Mouse (Mus musculus) hindbrain, embryonic 11.5 days (tissue): ENCODE data around the gene Trpm3. TPM values are rescaled to one million over a fixed set of nuclear protein-coding genes. Genes with fewer than 3 reads are reported as not detected.

Experiments
- ATAC-seq: fragments of 200-750 bp; cut with Nextera tagmentation; 2 replicates; pipeline ENCODE4 v1.8.0; 2017; ENCODE audit warnings: mild to moderate bottlenecking, moderate TSS enrichment, moderate library complexity; ENCODE audit not compliant: low FRiP score
- DNase-seq: peaks from one replicate; pipeline ENCODE4 v3.0.0-alpha.2; 2015; ENCODE audit warnings: low spot score
- H3K27ac ChIP-seq: fragments of 300-500 bp; sonication (generic); 2 replicates; pipeline ENCODE4 v1.5.1; 2014; ENCODE audit warnings: mild to moderate bottlenecking, low read depth, low read length
- H3K27me3 ChIP-seq: fragments of 300-500 bp; sonication (generic); 2 replicates; pipeline ENCODE4 v1.6.1; 2014; ENCODE audit warnings: mild to moderate bottlenecking, low read length, moderate library complexity, mixed read lengths; ENCODE audit not compliant: control insufficient read depth, insufficient read depth
- H3K36me3 ChIP-seq: fragments of 300-500 bp; sonication (generic); 2 replicates; pipeline ENCODE4 v1.6.1; 2014; ENCODE audit warnings: mild to moderate bottlenecking, low read length, moderate library complexity, mixed read lengths; ENCODE audit not compliant: control insufficient read depth, insufficient read depth
- H3K4me1 ChIP-seq: fragments of 300-500 bp; sonication (generic); replicated peaks from 2 replicates; pipeline ENCODE4 v1.6.1; 2014; ENCODE audit warnings: low read length, mixed read lengths; ENCODE audit not compliant: control insufficient read depth, insufficient read depth
- H3K4me2 ChIP-seq: fragments of 300-500 bp; sonication (generic); replicated peaks from 2 replicates; pipeline ENCODE4 v1.6.1; 2014; ENCODE audit warnings: mild to moderate bottlenecking, low read depth, low read length
- H3K4me3 ChIP-seq: fragments of 300-500 bp; sonication (generic); 2 replicates; pipeline ENCODE4 v1.5.1; 2014; ENCODE audit warnings: low read depth, low read length
- H3K9ac ChIP-seq: fragments of 300-500 bp; sonication (generic); 2 replicates; pipeline ENCODE4 v1.6.1; 2014; ENCODE audit warnings: low read depth, low read length
- H3K9me3 ChIP-seq: fragments of 300-500 bp; sonication (generic); 2 replicates; pipeline ENCODE4 v1.6.1; 2016; ENCODE audit warnings: low read length; ENCODE audit not compliant: control insufficient read depth
- WGBS: fragments of 180-500 bp; shearing (Covaris S2); extraction: QIAGEN DNeasy Blood & Tissue Kit; methylation state at CpG from one replicate; pipeline ENCODE4 v1.1.7; 2014; 5-methylcytosine and 5-hydroxymethylcytosine counted together
- polyA plus RNA-seq: library from polyadenylated mRNA; unstranded; fragments of >200 nt; fragmentation: Nextera tagmentation; extraction: Ambion mirVana; gene quantifications from 2 replicates; pipeline ENCODE4 v1.2.1, GENCODE M21; 2014

Trpm3 gene
- polyA plus RNA-seq, 1 experiment from 2014 or later = 16.6 TPM

GRCm38 (mm10) chr19:22572396-22572795 is 433.6 kb downstream of the Trpm3 start:
- Histone ChIP-seq H3K4me3 (no peak overlapping the region), H3K4me1 (no peaks in the 10 kb centered on the region), H3K9me3 (no peaks in the 10 kb centered on the region), H3K27me3 (no peaks in the 10 kb centered on the region), H3K27ac (no peak overlapping the region), H3K4me2 (no peak overlapping the region), H3K9ac (no peak overlapping the region), H3K36me3 (no peaks in the 10 kb centered on the region)
- ATAC-seq (no peak), DNase-seq (no peak)
- WGBS = 69% methylated on average over 11 of the region's 11 CpGs

DNA sequence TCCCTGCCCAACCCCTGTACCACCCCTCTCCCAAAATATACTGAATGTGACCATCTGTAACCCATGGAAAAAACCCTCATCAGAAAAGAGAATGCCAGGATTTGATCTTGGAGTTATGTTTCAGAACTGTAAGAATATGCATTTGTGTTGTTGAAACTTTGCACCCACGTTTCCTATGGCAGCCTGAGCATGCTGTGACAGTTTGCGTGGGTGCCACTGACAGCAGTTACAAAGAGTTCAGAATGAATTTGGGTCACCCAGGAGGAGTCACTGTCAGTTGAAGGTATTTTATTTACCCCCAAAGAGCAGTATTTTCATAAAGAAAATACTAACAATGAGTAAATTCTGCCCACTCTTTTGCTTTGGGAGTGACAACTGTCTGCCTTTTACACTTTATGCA is 434.0 kb downstream of the Trpm3 start:
- H3K9me3 ChIP-seq = no peaks in the 10 kb centered on the region
- no peaks in the 10 kb centered on the region for H3K4me1 ChIP-seq
- H3K27ac ChIP-seq = no peak overlapping the region
- no peak overlapping the region for H3K4me2 ChIP-seq
- no peak overlapping the region for H3K9ac ChIP-seq
- no peak overlapping the region for H3K4me3 ChIP-seq
- 80% methylated on average over 2 of the region's 2 CpGs for WGBS
- no peaks in the 10 kb centered on the region for H3K27me3 ChIP-seq
- no peak for ATAC-seq
- DNase-seq = no peak
- no peaks in the 10 kb centered on the region for H3K36me3 ChIP-seq

- H3K36me3 ChIP-seq = no peaks in the 10 kb centered on the region
- DNase-seq (no peak), ATAC-seq (no peak)
- H3K27ac ChIP-seq = no peak overlapping the region
- no peak overlapping the region for H3K4me3 ChIP-seq
- H3K4me2 ChIP-seq = no peak overlapping the region
- no peaks in the 10 kb centered on the region for H3K4me1 ChIP-seq
- H3K9ac ChIP-seq = no peak overlapping the region
- WGBS = 85% methylated on average over 4 of the region's 4 CpGs
- no peaks in the 10 kb centered on the region for H3K9me3 ChIP-seq
- no peaks in the 10 kb centered on the region for H3K27me3 ChIP-seq
Observed at GRCm38 (mm10) chr19:22582120-22582745, 443.4 kb downstream of the Trpm3 start.

GRCm38 (mm10) chr19:22594492-22594891 is 455.6 kb downstream of the Trpm3 start:
- H3K27me3 ChIP-seq = no peaks in the 10 kb centered on the region
- no peak for ATAC-seq
- 91% methylated on average over 3 of the region's 3 CpGs for WGBS

DNA sequence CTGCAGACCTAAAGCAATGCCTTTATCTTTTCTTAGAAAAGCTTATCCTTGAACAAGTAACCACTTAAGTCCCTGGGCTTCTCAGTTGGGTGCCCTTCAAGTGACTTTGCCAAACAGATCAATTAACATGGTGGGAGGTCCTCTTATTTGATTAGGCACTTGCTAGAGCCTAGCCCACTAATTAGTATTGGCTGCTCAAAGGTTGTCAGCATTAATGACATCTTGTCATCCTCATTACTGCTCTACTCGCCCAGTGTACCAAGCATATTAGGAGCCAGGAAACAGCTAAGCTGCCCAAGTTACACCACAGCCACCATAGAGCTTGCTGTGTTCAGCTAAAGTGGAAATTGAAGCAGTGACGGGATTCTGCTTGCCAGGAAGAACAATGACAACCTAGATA is 456.4 kb downstream of the Trpm3 start:
- no peaks in the 10 kb centered on the region for H3K36me3 ChIP-seq
- ATAC-seq = no peak
- no peak overlapping the region for H3K4me3 ChIP-seq
- no peak overlapping the region for H3K9ac ChIP-seq
- no peaks in the 10 kb centered on the region for H3K4me1 ChIP-seq
- no peak for DNase-seq
- no peaks in the 10 kb centered on the region for H3K9me3 ChIP-seq
- H3K27me3 ChIP-seq = no peaks in the 10 kb centered on the region
- H3K27ac ChIP-seq = no peak overlapping the region
- WGBS = 69% methylated on average over 2 of the region's 2 CpGs
- no peak overlapping the region for H3K4me2 ChIP-seq

More at GRCm38 (mm10) chr19:22594492-22594891, 455.6 kb downstream of the Trpm3 start:
- DNase-seq = no peak
- H3K27ac ChIP-seq = no peak overlapping the region
- H3K4me1 ChIP-seq = no peaks in the 10 kb centered on the region
- no peaks in the 10 kb centered on the region for H3K9me3 ChIP-seq
- H3K9ac ChIP-seq = no peak overlapping the region
- no peak overlapping the region for H3K4me2 ChIP-seq
- no peaks in the 10 kb centered on the region for H3K36me3 ChIP-seq
- no peak overlapping the region for H3K4me3 ChIP-seq

- WGBS = 71% methylated on average over 3 of the region's 3 CpGs
- Histone ChIP-seq H3K27me3 (no peaks in the 10 kb centered on the region), H3K4me3 (no peak overlapping the region), H3K27ac (no peak overlapping the region), H3K4me2 (no peak overlapping the region), H3K36me3 (no peaks in the 10 kb centered on the region), H3K4me1 (no peaks in the 10 kb centered on the region), H3K9me3 (no peaks in the 10 kb centered on the region), H3K9ac (no peak overlapping the region)
- ATAC-seq = no peak
- DNase-seq = no peak
Observed at GRCm38 (mm10) chr19:22596715-22597114, 457.9 kb downstream of the Trpm3 start.

- H3K27me3 ChIP-seq = no peaks in the 10 kb centered on the region
- H3K9me3 ChIP-seq = no peaks in the 10 kb centered on the region
- H3K4me2 ChIP-seq = no peak overlapping the region
- no peak overlapping the region for H3K27ac ChIP-seq
- DNase-seq (no peak), ATAC-seq (no peak)
- WGBS = 42% methylated on average over 4 of the region's 4 CpGs
- H3K4me1 ChIP-seq = no peaks in the 10 kb centered on the region
- no peak overlapping the region for H3K4me3 ChIP-seq
- H3K36me3 ChIP-seq = no peaks in the 10 kb centered on the region
- H3K9ac ChIP-seq = no peak overlapping the region
Observed at GRCm38 (mm10) chr19:22604322-22604721, 465.5 kb downstream of the Trpm3 start.

DNA sequence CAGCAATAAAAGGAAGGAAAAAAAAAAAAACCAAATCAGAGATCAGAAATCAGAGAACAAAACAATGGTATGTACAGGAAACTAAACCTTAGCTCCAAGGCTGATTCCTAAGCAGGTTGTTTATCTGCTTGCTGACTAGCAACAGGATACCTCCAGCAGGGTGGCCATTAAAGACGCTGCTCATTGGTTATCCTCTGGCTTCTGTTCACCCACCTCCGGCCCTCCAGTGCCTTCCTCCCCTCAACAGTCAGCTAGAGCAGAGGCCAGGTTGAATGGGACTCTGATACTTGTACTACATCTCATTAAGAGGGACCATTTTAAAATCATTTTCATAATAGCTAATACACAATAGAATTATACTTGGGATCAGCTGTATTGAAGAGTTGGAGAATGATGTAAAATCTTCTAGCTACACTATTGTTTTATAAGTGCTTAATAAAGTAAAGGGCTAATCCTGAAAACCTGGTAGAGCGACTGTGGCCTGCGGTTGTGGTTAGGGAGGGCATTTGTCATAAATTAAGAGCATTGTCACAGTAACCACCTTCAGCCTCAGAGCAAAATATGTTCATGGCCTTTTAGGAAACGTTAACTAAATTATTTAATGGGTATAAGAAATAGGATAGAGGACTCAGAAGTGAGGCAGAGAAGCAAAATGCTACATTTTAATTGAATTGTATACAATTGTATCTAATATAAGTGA is 469.3 kb downstream of the Trpm3 start:
- Histone ChIP-seq H3K4me3 (no peak overlapping the region), H3K4me1 (no peaks in the 10 kb centered on the region), H3K36me3 (no peaks in the 10 kb centered on the region), H3K9me3 (no peaks in the 10 kb centered on the region), H3K27me3 (no peaks in the 10 kb centered on the region), H3K27ac (no peak overlapping the region), H3K4me2 (no peak overlapping the region), H3K9ac (no peak overlapping the region)
- WGBS = 79% methylated on average over 5 of the region's 5 CpGs
- DNase-seq (no peak), ATAC-seq (no peak)

DNA sequence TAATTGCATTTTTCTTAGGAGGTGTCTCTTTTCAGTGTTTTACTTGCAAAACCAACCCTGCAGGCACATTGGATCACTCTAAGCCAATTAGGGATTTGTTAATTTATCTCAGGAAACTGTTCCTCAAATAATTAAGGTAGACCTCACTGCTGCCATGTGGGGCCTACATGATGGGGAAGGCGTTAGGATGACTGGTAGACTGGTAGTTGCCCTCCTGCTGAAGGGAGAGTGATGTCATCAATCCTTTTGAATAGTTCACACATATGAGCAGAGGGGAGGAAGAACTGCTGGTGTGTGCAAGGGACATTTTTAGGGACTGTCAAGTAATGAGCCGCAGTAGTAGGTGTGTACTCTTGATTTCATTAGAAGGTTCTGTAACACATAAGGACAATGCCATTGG is 472.8 kb downstream of the Trpm3 start:
- Histone ChIP-seq H3K9me3 (no peaks in the 10 kb centered on the region), H3K9ac (no peak overlapping the region), H3K4me1 (no peaks in the 10 kb centered on the region), H3K27ac (no peak overlapping the region), H3K36me3 (no peaks in the 10 kb centered on the region), H3K27me3 (no peaks in the 10 kb centered on the region), H3K4me2 (no peak overlapping the region), H3K4me3 (no peak overlapping the region)
- ATAC-seq (no peak), DNase-seq (no peak)
- WGBS = 90% methylated on average over 2 of the region's 2 CpGs
